Mouse (Mus musculus) limb, embryonic 15.5 days (tissue): ENCODE results near the gene Arpc2. TPM values are rescaled to one million over a fixed set of nuclear protein-coding genes. Genes with fewer than 3 reads are reported as not detected.

Experiments used
- ATAC-seq: fragments of 200-750 bp; cut with Nextera tagmentation; 2 replicates; pipeline ENCODE4 v1.8.0; 2017; ENCODE audit warnings: low read depth, moderate TSS enrichment; ENCODE audit not compliant: insufficient number of reproducible peaks, low FRiP score, low TSS enrichment
- H3K27ac ChIP-seq: fragments of 300-500 bp; sonication (generic); 2 replicates; pipeline ENCODE4 v1.5.1; 2015; ENCODE audit warnings: moderate library complexity, mild to moderate bottlenecking, inconsistent platforms
- H3K27me3 ChIP-seq: fragments of 300-500 bp; sonication (generic); 2 replicates; pipeline ENCODE4 v1.6.1; 2015; ENCODE audit warnings: inconsistent platforms
- H3K36me3 ChIP-seq: fragments of 300-500 bp; sonication (generic); 2 replicates; pipeline ENCODE4 v1.6.1; 2015; ENCODE audit warnings: inconsistent platforms
- H3K4me1 ChIP-seq: fragments of 300-500 bp; sonication (generic); 2 replicates; pipeline ENCODE4 v1.6.1; 2015; ENCODE audit warnings: inconsistent platforms
- H3K4me2 ChIP-seq: fragments of 300-500 bp; sonication (generic); 2 replicates; pipeline ENCODE4 v1.6.1; 2015; ENCODE audit warnings: mild to moderate bottlenecking, inconsistent platforms
- H3K4me3 ChIP-seq: fragments of 300-500 bp; sonication (generic); 2 replicates; pipeline ENCODE4 v1.5.1; 2015; ENCODE audit warnings: mild to moderate bottlenecking, inconsistent platforms
- H3K9ac ChIP-seq: fragments of 300-500 bp; sonication (generic); 2 replicates; pipeline ENCODE4 v1.6.1; 2015; ENCODE audit warnings: inconsistent platforms
- H3K9me3 ChIP-seq: fragments of 300-500 bp; sonication (generic); 2 replicates; pipeline ENCODE4 v1.6.1; 2016; ENCODE audit warnings: inconsistent platforms
- WGBS: fragments of 180-500 bp; shearing (Covaris S2); methylation state at CpG from one replicate; pipeline ENCODE4 v1.1.7; 2015; 5-methylcytosine and 5-hydroxymethylcytosine counted together
- microRNA counts: library from miRNA; unstranded; fragments of <30 nt; microRNA quantifications from one replicate; lab custom pipeline; 2016
- microRNA-seq: library from miRNA; unstranded; fragments of <30 nt; microRNA quantifications from one replicate; pipeline ENCODE4, GENCODE M21; 2016
- polyA plus RNA-seq: library from polyadenylated mRNA; unstranded; fragments of >200 nt; fragmentation: Nextera tagmentation; extraction: Ambion mirVana; gene quantifications from 2 replicates; pipeline ENCODE4 v1.2.1, GENCODE M21; 2015

The Arpc2 gene
- polyA plus RNA-seq, 1 experiment from 2014 or later = 441 TPM

DNA sequence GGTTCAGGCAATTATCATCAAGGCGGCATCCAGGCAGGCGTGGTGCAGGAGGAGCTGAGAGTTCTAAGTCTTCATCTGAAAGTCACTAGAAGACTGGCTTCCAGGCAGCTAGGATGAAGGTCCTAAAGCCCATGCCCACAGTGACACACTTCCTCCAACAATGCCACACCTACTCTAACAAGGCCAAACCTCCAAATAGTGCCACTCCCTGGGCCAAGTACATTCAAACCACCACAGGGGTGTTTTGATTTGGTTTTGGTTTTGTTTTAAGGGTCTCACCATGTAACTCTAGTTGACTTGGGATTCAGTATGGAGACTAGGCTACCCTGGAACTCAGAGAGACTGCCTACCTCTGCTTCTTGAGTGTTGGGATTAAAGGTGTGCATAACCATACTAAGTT, 69.6 kb downstream of the Arpc2 start, which contains the start of gene Tmbim1:
TSS of gene Tmbim1 (minus strand) at position 101 of the 400 bp plus-strand sequence.
- H3K27ac ChIP-seq = peak within 1 kb of the TSS; percentile 94

DNA sequence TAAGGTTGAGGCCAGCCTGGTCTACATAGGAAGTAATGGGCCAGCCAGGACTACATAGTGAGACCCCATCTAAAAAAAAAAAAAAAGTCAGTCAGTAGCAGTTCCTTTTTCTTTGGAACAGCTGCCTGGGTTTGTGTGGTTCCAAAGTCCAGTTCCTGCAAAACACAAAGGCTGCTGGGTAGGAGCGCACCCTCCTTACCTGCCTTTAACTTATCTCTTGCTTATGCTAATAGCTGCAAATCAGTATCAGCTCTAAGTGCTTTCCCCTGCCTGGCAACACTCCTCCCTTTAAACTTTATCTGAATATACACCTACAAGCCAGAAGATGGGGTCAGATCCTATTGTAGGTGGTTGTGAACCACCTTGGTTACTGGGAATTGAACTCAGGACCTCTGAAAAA, 71.3 kb downstream of the Arpc2 start:
- 96% methylated on average over 1 of the region's 1 CpGs for WGBS
- Histone ChIP-seq H3K9me3 (no peaks in the 10 kb centered on the region), H3K9ac (no peak overlapping the region), H3K27ac (no peak overlapping the region), H3K4me1 (peaks cover 16% of the 10 kb centered on the region), H3K4me2 (no peak overlapping the region), H3K36me3 (no peaks in the 10 kb centered on the region), H3K4me3 (no peak overlapping the region), H3K27me3 (no peaks in the 10 kb centered on the region)
- no peak for ATAC-seq

More for the DNA sequence above, 69.6 kb downstream of the Arpc2 start, which contains the start of gene Tmbim1:
- peaks cover 32% of the 10 kb centered on the region for H3K4me1 ChIP-seq
- H3K9ac ChIP-seq = no peak within 1 kb of the TSS
- no peaks in the 10 kb centered on the region for H3K27me3 ChIP-seq
- H3K36me3 ChIP-seq = no peaks in the 10 kb centered on the region
- no peak for ATAC-seq
- 69% methylated on average over 2 of the region's 2 CpGs for WGBS
- H3K9me3 ChIP-seq = no peaks in the 10 kb centered on the region
- peak within 1 kb of the TSS; percentile 67 for H3K4me2 ChIP-seq
- peak within 1 kb of the TSS; percentile 76 for H3K4me3 ChIP-seq

DNA sequence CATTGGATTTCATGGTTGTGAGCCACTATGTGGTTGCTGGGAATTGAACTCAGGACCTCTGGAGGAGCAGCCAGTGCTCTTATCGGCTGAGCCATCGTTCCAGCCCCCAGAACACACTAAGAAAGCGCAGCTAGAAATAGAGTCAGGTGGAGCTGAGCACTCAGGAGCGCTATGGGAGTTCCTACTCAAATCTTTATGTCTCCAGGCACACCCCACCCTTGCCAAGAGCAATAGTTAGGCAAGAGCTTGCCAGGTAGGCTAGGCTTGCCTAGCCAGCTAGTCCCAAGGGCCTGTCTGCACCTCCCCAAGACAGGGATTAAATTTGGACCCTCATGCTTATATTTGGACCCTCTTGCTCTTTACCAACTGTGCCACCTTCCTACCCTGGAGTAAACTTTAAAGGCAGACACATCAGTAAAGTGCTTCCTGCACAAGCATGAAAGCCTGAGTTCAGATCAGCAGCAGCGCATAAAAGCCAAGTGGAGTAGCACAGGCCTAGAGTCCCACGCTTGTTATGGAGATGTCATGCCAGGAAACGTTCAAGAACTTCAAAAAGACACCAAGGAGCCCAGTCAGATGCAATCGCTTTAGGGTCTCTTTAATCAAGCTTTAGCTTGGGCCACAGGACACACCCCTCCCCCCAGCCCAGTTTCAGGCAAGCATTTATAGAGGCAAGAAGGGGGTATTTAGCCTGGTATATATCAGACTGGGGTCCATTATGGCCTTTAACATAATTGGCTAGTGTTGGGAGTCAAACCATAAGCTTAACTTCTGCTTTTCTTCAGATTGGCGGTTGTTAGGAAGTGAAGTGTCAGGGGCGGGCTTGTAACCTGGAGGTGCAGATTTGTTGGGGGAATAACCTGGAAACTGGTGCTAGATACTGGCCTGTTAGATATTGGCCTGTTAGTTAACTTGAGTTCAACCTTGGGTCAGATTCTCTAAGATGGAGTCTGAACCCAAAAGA, 72.4 kb downstream of the Arpc2 start:
- Histone ChIP-seq H3K4me2 (no peak overlapping the region), H3K27me3 (no peaks in the 10 kb centered on the region), H3K4me3 (no peak overlapping the region), H3K9ac (no peak overlapping the region), H3K4me1 (peaks cover 7% of the 10 kb centered on the region), H3K36me3 (no peaks in the 10 kb centered on the region), H3K27ac (no peak overlapping the region), H3K9me3 (no peaks in the 10 kb centered on the region)
- no peak for ATAC-seq
- WGBS = 57% methylated on average over 10 of the region's 10 CpGs

DNA sequence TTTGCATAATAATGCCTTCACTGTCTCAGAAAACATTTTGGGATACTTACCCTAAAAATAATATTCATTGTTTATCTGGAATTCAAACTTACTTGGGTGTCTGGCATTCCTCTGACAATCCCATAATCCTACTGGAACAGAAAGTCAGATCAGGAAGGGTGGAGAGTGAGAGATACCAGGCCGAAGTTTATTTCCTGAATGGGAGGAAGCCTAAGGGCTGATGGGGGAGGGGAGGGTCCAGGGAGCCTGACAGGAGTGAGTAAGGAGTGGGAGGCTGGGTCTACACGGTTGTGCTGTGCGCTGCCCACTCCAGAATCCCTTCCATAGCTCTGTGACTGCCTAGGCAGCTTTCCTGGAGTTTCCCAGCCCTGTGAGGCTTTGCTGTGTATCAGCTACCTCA, 73.9 kb downstream of the Arpc2 start:
- WGBS = 36% methylated on average over 3 of the region's 3 CpGs
- Histone ChIP-seq H3K4me2 (no peak overlapping the region), H3K27me3 (no peaks in the 10 kb centered on the region), H3K9me3 (no peaks in the 10 kb centered on the region), H3K36me3 (no peaks in the 10 kb centered on the region), H3K4me3 (no peak overlapping the region), H3K4me1 (peaks cover 6% of the 10 kb centered on the region), H3K9ac (no peak overlapping the region), H3K27ac (no peak overlapping the region)
- ATAC-seq = no peak

DNA sequence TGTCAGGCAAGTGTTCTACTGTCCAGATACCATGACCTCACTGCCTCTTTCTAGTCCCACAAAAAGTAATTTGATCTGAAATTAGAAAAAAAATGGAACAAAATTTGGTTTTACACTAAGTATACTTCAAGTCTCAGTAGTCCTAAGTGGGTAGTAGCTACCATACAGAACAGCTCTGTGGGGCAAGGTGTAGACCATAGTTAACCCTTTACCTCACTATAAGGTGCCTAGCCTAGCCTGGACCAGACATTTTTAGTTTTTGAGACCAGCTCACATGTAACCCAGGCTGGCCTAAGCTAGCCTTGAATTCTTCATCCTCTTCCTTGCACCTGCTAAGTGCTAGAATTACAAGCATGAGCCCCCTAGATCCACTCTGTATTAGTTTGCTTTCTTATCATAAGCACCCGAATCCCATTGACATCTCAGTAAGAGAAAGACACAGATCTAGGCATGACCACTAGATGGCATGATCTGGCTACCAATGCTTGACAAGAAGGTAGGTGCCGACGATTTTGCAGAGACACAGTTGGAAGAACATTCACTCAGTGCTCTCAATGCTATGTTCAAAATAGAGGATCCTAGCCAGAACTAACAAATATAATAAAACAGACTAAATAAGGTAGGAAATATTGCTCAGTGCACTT, 77.3 kb downstream of the Arpc2 start:
- 1% methylated on average over 3 of the region's 3 CpGs for WGBS
- Histone ChIP-seq H3K27ac (no peak overlapping the region), H3K4me1 (peaks cover 6% of the 10 kb centered on the region; the same call in 1 of the 2 replicates), H3K9ac (no peak overlapping the region), H3K36me3 (no peaks in the 10 kb centered on the region), H3K4me2 (no peak overlapping the region), H3K4me3 (no peak overlapping the region), H3K27me3 (no peaks in the 10 kb centered on the region), H3K9me3 (no peaks in the 10 kb centered on the region)
- 0 out of 2 replicates have a peak, but pooled peaks have one; percentile 35 for ATAC-seq

DNA sequence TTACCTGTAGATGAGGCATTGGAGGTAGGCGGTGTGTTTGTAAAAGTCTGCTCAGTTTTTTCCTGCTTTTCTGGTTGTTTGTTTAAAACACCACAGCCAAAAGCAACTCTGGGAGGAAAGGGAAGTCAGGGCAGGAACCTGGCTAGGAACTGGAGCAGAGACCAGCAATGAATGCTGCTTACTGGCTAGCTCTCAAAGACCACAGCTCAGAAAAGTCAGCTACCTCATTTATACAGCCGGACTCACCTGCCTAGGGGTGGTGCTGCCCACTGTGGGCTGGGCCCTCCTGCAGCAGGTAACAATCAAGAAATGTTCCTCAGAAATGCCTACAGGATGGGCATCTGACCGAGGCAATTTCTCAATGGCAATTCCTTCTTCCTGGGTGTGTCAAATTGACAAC, 78.9 kb downstream of the Arpc2 start:
- no peak overlapping the region for H3K4me2 ChIP-seq
- WGBS = 82% methylated on average over 3 of the region's 3 CpGs
- no peak overlapping the region for H3K27ac ChIP-seq
- peaks cover 6% of the 10 kb centered on the region; the same call in 1 of the 2 replicates for H3K4me1 ChIP-seq
- no peak overlapping the region for H3K9ac ChIP-seq
- no peaks in the 10 kb centered on the region for H3K27me3 ChIP-seq
- ATAC-seq = no peak
- no peaks in the 10 kb centered on the region for H3K9me3 ChIP-seq
- H3K36me3 ChIP-seq = no peaks in the 10 kb centered on the region
- no peak overlapping the region for H3K4me3 ChIP-seq

DNA sequence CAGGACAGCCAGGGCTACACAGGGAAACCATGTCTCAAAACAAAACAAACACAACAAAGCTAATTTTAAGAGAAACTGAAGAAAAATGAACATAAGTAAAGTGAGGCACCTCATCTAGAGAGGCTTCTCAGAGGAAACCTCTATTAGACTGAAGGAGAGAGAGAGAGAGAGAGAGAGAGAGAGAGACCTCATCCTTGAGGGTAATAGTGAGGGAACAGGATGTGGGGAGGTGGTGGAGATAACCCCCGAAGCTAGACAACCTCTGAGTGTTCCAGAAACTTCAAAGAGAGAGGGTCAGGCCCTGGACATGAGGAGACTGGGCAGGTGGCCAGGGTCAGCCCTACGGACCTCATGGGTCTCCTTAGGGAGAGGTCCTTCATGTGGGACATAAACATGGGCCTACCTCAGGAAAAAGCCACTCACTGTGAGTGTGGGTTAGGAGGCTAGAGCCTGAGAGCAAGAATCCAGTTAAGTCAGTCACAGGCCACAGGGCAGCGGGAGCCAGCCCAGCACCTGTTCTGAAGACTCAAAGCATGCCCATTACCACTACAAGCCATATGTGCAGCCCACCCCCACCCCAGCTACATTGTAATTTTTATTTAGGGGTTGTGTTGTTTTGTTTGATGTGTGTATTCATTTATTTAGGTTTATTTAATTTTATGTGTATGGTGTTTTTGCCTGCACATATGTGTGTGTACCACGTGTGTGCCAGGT, 80.4 kb downstream of the Arpc2 start:
- WGBS = 65% methylated on average over 4 of the region's 4 CpGs

More for the DNA sequence above, 80.4 kb downstream of the Arpc2 start:
- no peaks in the 10 kb centered on the region for H3K9me3 ChIP-seq
- H3K27ac ChIP-seq = no peak overlapping the region
- no peak overlapping the region for H3K4me2 ChIP-seq
- no peaks in the 10 kb centered on the region for H3K27me3 ChIP-seq
- H3K4me1 ChIP-seq = 0 out of 2 replicates have a peak, but pooled peaks cover 3% of the 10 kb centered on the region
- no peaks in the 10 kb centered on the region for H3K36me3 ChIP-seq
- no peak overlapping the region for H3K4me3 ChIP-seq
- no peak for ATAC-seq
- H3K9ac ChIP-seq = no peak overlapping the region

MicroRNA genes within 50 kb of the gene (microRNA counts, 519-probe panel; counts per million panel counts)
- microRNA mmu-miR-1928 (lab: Ali Mortazavi, UCI) = 2,568 counts per million, percentile 54 among the panel's probes with 10 or more counts

Small RNA genes lying within 50 kb of the gene (microRNA-seq; reads per million reads assigned to microRNA genes)
- gene Mir1928 = not detected

Other genes with a start within 250 kb of the Arpc2 start
- gene Tns1, start 111.6 kb upstream of the Arpc2 start, polyA plus RNA-seq = 59.9 and 65.2 TPM in 2 replicates
- 0.35 and 0.84 TPM in 2 replicates for gene Rufy4, start 110.5 kb upstream of the Arpc2 start, polyA plus RNA-seq
- gene Cxcr2, start 82.1 kb upstream of the Arpc2 start, polyA plus RNA-seq = 0.45 and 0.51 TPM in 2 replicates
- gene Cxcr1, start 41.5 kb upstream of the Arpc2 start, polyA plus RNA-seq = not detected in 2 replicates
- gene Gpbar1, start 42.5 kb downstream of the Arpc2 start, polyA plus RNA-seq = 0.18 TPM in 1 of 2 replicates, not detected in the other
- 232 and 249 TPM in 2 replicates for gene Aamp, start 48.7 kb downstream of the Arpc2 start, polyA plus RNA-seq
- gene Pnkd, start 48.8 kb downstream of the Arpc2 start, polyA plus RNA-seq = 104 and 114 TPM in 2 replicates
- gene Tmbim1, start 69.5 kb downstream of the Arpc2 start, polyA plus RNA-seq = 58.8 and 69.6 TPM in 2 replicates
- 1.6 and 2.0 TPM in 2 replicates for gene Catip, start 126.0 kb downstream of the Arpc2 start, polyA plus RNA-seq
- gene Slc11a1, start 139.1 kb downstream of the Arpc2 start, polyA plus RNA-seq = 3.4 and 4.4 TPM in 2 replicates
- gene Ctdsp1, start 155.4 kb downstream of the Arpc2 start, polyA plus RNA-seq = 82.4 and 85.4 TPM in 2 replicates
- 0.15 and 0.20 TPM in 2 replicates for gene Vil1, start 173.3 kb downstream of the Arpc2 start, polyA plus RNA-seq